Mouse (Mus musculus): ENCODE results near the gene Pklr. TPM values are rescaled to one million over a fixed set of nuclear protein-coding genes. Genes with fewer than 3 reads are reported as not detected.

The Pklr gene
- polyA plus RNA-seq, 1 experiment from 2014 or later = 0.30 TPM

- 89% methylated on average over 10 of the region's 10 CpGs for WGBS
- Histone ChIP-seq H3K9ac (ENCODE audit: low read depth, low read length) (no peak overlapping the region), H3K27ac (ENCODE audit: low read length) (no peak overlapping the region), H3K4me2 (ENCODE audit: low read length) (no peak overlapping the region), H3K4me1 (ENCODE audit: control insufficient read depth, insufficient read depth, low read length) (peaks cover 18% of the 10 kb centered on the region), H3K27me3 (ENCODE audit: control insufficient read depth, insufficient read depth, low read depth, low read length) (no peaks in the 10 kb centered on the region), H3K4me3 (ENCODE audit: low read depth, low read length) (no peak overlapping the region), H3K9me3 (replicated peaks; ENCODE audit: control insufficient read depth, low read length, poor library complexity, severe bottlenecking) (no peaks in the 10 kb centered on the region), H3K36me3 (ENCODE audit: control insufficient read depth, insufficient read depth, low read length) (peaks cover 26% of the 10 kb centered on the region)
- ATAC-seq = no peak
These were observed 41.9 kb upstream of the Pklr start for GRCm38 (mm10) chr3:89094021-89094420.

- ATAC-seq = no peak
- Histone ChIP-seq H3K36me3 (ENCODE audit: control insufficient read depth, insufficient read depth, low read length) (peaks cover 7% of the 10 kb centered on the region; the same call in 1 of the 2 replicates), H3K9ac (ENCODE audit: low read depth, low read length) (peak within 1 kb of the TSS; percentile 72), H3K4me1 (ENCODE audit: control insufficient read depth, insufficient read depth, low read length) (peaks cover 20% of the 10 kb centered on the region), H3K4me3 (ENCODE audit: low read depth, low read length) (peak within 1 kb of the TSS; percentile 56), H3K27me3 (ENCODE audit: control insufficient read depth, insufficient read depth, low read depth, low read length) (no peaks in the 10 kb centered on the region), H3K9me3 (replicated peaks; ENCODE audit: control insufficient read depth, low read length, poor library complexity, severe bottlenecking) (no peaks in the 10 kb centered on the region), H3K27ac (ENCODE audit: low read length) (peak within 1 kb of the TSS; percentile 82), H3K4me2 (ENCODE audit: low read length) (peak within 1 kb of the TSS; percentile 93)
- WGBS = 39% methylated on average over 7 of the region's 7 CpGs
These were observed 35.1 kb upstream of the Pklr start, which contains the start of gene Gm43738 for GRCm38 (mm10) chr3:89100811-89101210. Gene Gm43738, minus strand, starts transcription at chr3:89101099.

DNA sequence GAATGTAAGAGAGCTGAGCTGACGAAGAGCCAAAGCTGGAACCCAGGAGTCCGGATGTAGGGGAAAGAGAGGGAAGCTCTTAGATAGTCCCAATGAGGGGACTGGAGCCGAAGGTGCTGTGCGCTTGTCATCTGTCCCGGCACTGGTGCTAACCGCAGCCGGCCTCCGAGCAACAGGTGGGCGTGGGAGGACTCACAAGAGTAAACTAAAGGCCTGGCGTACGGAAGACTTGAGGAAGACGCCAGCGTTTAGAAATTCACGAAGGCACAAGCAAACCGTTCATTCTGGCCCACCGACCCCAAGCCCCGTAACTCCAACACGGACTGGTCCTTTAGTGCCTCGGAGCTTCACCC lies 34.5 kb upstream of the Pklr start:
- H3K27me3 ChIP-seq (ENCODE audit: control insufficient read depth, insufficient read depth, low read depth, low read length) = no peaks in the 10 kb centered on the region
- peak; percentile 38 for ATAC-seq
- under 1% methylated on average over 19 of the region's 19 CpGs for WGBS
- peak overlapping the region; percentile 72 for H3K9ac ChIP-seq (ENCODE audit: low read depth, low read length)
- H3K9me3 ChIP-seq (replicated peaks; ENCODE audit: control insufficient read depth, low read length, poor library complexity, severe bottlenecking) = no peaks in the 10 kb centered on the region
- peak overlapping the region; percentile 82 for H3K27ac ChIP-seq (ENCODE audit: low read length)
- peak overlapping the region; percentile 93 for H3K4me2 ChIP-seq (ENCODE audit: low read length)
- peaks cover 20% of the 10 kb centered on the region for H3K4me1 ChIP-seq (ENCODE audit: control insufficient read depth, insufficient read depth, low read length)
- peak overlapping the region; percentile 56 for H3K4me3 ChIP-seq (ENCODE audit: low read depth, low read length)
- peaks cover 1% of the 10 kb centered on the region; the same call in 1 of the 2 replicates for H3K36me3 ChIP-seq (ENCODE audit: control insufficient read depth, insufficient read depth, low read length)

- Histone ChIP-seq H3K9ac (ENCODE audit: low read depth, low read length) (peak within 1 kb of the TSS; percentile 72), H3K4me3 (ENCODE audit: low read depth, low read length) (peak within 1 kb of the TSS; percentile 56), H3K36me3 (ENCODE audit: control insufficient read depth, insufficient read depth, low read length) (no peaks in the 10 kb centered on the region), H3K27me3 (ENCODE audit: control insufficient read depth, insufficient read depth, low read depth, low read length) (no peaks in the 10 kb centered on the region), H3K27ac (ENCODE audit: low read length) (peak within 1 kb of the TSS; percentile 83), H3K4me2 (ENCODE audit: low read length) (peak within 1 kb of the TSS; percentile 93), H3K9me3 (replicated peaks; ENCODE audit: control insufficient read depth, low read length, poor library complexity, severe bottlenecking) (no peaks in the 10 kb centered on the region), H3K4me1 (ENCODE audit: control insufficient read depth, insufficient read depth, low read length) (peaks cover 20% of the 10 kb centered on the region)
- ATAC-seq = peak; percentile 99
- under 1% methylated on average over 26 of the region's 26 CpGs for WGBS
These were observed 34.0 kb upstream of the Pklr start, which contains the start of gene Fdps for GRCm38 (mm10) chr3:89101812-89102494. Gene Fdps, minus strand, starts transcription at chr3:89101959.

- no peak for ATAC-seq
- peak overlapping the region; percentile 56 for H3K4me3 ChIP-seq (ENCODE audit: low read depth, low read length)
- H3K36me3 ChIP-seq (ENCODE audit: control insufficient read depth, insufficient read depth, low read length) = no peaks in the 10 kb centered on the region
- H3K4me2 ChIP-seq (ENCODE audit: low read length) = peak overlapping the region; percentile 52
- H3K9ac ChIP-seq (ENCODE audit: low read depth, low read length) = no peak overlapping the region
- no peaks in the 10 kb centered on the region for H3K27me3 ChIP-seq (ENCODE audit: control insufficient read depth, insufficient read depth, low read depth, low read length)
- WGBS = 65% methylated on average over 12 of the region's 12 CpGs
- H3K4me1 ChIP-seq (ENCODE audit: control insufficient read depth, insufficient read depth, low read length) = peaks cover 20% of the 10 kb centered on the region
- peak overlapping the region; percentile 83 for H3K27ac ChIP-seq (ENCODE audit: low read length)
- H3K9me3 ChIP-seq (replicated peaks; ENCODE audit: control insufficient read depth, low read length, poor library complexity, severe bottlenecking) = no peaks in the 10 kb centered on the region
These were observed 33.2 kb upstream of the Pklr start for GRCm38 (mm10) chr3:89102495-89103290.

GRCm38 (mm10) chr3:89103291-89103595 lies 32.7 kb upstream of the Pklr start:
- WGBS = 71% methylated on average over 4 of the region's 4 CpGs
- H3K9ac ChIP-seq (ENCODE audit: low read depth, low read length) = no peak overlapping the region

GRCm38 (mm10) chr3:89106881-89107280 lies 29.1 kb upstream of the Pklr start:
- no peak overlapping the region for H3K4me3 ChIP-seq (ENCODE audit: low read depth, low read length)
- H3K27me3 ChIP-seq (ENCODE audit: control insufficient read depth, insufficient read depth, low read depth, low read length) = no peaks in the 10 kb centered on the region
- ATAC-seq = no peak
- H3K9me3 ChIP-seq (replicated peaks; ENCODE audit: control insufficient read depth, low read length, poor library complexity, severe bottlenecking) = no peaks in the 10 kb centered on the region
- H3K27ac ChIP-seq (ENCODE audit: low read length) = no peak overlapping the region
- no peak overlapping the region for H3K4me2 ChIP-seq (ENCODE audit: low read length)
- no peak overlapping the region for H3K9ac ChIP-seq (ENCODE audit: low read depth, low read length)
- H3K36me3 ChIP-seq (ENCODE audit: control insufficient read depth, insufficient read depth, low read length) = no peaks in the 10 kb centered on the region
- H3K4me1 ChIP-seq (ENCODE audit: control insufficient read depth, insufficient read depth, low read length) = peaks cover 2% of the 10 kb centered on the region; the same call in 1 of the 2 replicates

More at GRCm38 (mm10) chr3:89103291-89103595, 32.7 kb upstream of the Pklr start:
- no peaks in the 10 kb centered on the region for H3K27me3 ChIP-seq (ENCODE audit: control insufficient read depth, insufficient read depth, low read depth, low read length)
- H3K9me3 ChIP-seq (replicated peaks; ENCODE audit: control insufficient read depth, low read length, poor library complexity, severe bottlenecking) = no peaks in the 10 kb centered on the region
- H3K4me1 ChIP-seq (ENCODE audit: control insufficient read depth, insufficient read depth, low read length) = peaks cover 20% of the 10 kb centered on the region
- no peaks in the 10 kb centered on the region for H3K36me3 ChIP-seq (ENCODE audit: control insufficient read depth, insufficient read depth, low read length)
- ATAC-seq = no peak
- no peak overlapping the region for H3K4me3 ChIP-seq (ENCODE audit: low read depth, low read length)
- no peak overlapping the region for H3K27ac ChIP-seq (ENCODE audit: low read length)
- no peak overlapping the region for H3K4me2 ChIP-seq (ENCODE audit: low read length)

DNA sequence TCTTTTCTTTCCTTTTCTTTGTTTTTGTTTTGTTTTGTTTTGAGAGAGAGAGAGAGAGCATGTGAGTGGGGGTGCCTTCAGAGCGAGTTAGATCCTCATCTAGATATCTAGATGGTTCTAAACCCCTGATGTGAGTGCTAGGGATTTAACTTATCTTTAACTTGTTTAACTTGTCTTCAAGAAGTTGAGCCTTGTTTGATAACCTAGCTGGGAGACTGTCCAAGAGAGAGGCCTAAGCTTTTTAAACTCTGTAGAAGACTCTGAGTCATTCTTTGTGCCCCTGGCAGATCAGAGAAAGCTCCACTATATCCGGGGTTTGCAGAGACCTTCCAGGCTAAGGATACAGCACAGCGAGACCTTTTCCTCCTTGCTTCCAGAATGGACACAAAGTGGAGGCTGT lies 28.4 kb upstream of the Pklr start:
- Histone ChIP-seq H3K27ac (ENCODE audit: low read length) (no peak overlapping the region), H3K4me3 (ENCODE audit: low read depth, low read length) (no peak overlapping the region), H3K9ac (ENCODE audit: low read depth, low read length) (no peak overlapping the region), H3K4me2 (ENCODE audit: low read length) (no peak overlapping the region), H3K4me1 (ENCODE audit: control insufficient read depth, insufficient read depth, low read length) (peaks cover under 1% of the 10 kb centered on the region; the same call in 1 of the 2 replicates), H3K9me3 (replicated peaks; ENCODE audit: control insufficient read depth, low read length, poor library complexity, severe bottlenecking) (no peaks in the 10 kb centered on the region), H3K36me3 (ENCODE audit: control insufficient read depth, insufficient read depth, low read length) (no peaks in the 10 kb centered on the region), H3K27me3 (ENCODE audit: control insufficient read depth, insufficient read depth, low read depth, low read length) (no peaks in the 10 kb centered on the region)
- WGBS = 76% methylated on average over 3 of the region's 3 CpGs
- ATAC-seq = no peak

GRCm38 (mm10) chr3:89108146-89108545 lies 27.8 kb upstream of the Pklr start:
- whole genome bisulfite sequencing = 67% methylated on average over 1 of the region's 1 CpGs

More at GRCm38 (mm10) chr3:89108146-89108545, 27.8 kb upstream of the Pklr start:
- ATAC-seq = no peak
- Histone ChIP-seq H3K9me3 (replicated peaks; ENCODE audit: control insufficient read depth, low read length, poor library complexity, severe bottlenecking) (no peaks in the 10 kb centered on the region), H3K4me1 (ENCODE audit: control insufficient read depth, insufficient read depth, low read length) (no peaks in the 10 kb centered on the region), H3K27me3 (ENCODE audit: control insufficient read depth, insufficient read depth, low read depth, low read length) (no peaks in the 10 kb centered on the region), H3K27ac (ENCODE audit: low read length) (no peak overlapping the region), H3K4me2 (ENCODE audit: low read length) (no peak overlapping the region), H3K4me3 (ENCODE audit: low read depth, low read length) (no peak overlapping the region), H3K36me3 (ENCODE audit: control insufficient read depth, insufficient read depth, low read length) (no peaks in the 10 kb centered on the region), H3K9ac (ENCODE audit: low read depth, low read length) (no peak overlapping the region)

Data from midbrain, embryonic 16.5 days (tissue).